Mouse (Mus musculus) embryonic facial prominence, embryonic 12.5 days (tissue): ENCODE data around the gene Taco1. TPM values are rescaled to one million over a fixed set of nuclear protein-coding genes. Genes with fewer than 3 reads are reported as not detected.
"Not testable (repeated sequence)": the region's sequence is repeated elsewhere in the genome, so short reads cannot be mapped to it uniquely, and the experiment has no call there.

Source experiments
- ATAC-seq: fragments of 200-750 bp; cut with Nextera tagmentation; 2 replicates; pipeline ENCODE4 v1.8.0; 2017; ENCODE audit not compliant: insufficient number of reproducible peaks, insufficient read depth, low FRiP score, low TSS enrichment
- H3K27ac ChIP-seq: fragments of 300-500 bp; sonication (generic); 2 replicates; pipeline ENCODE4 v1.5.1; 2016; ENCODE audit warnings: mild to moderate bottlenecking
- H3K27me3 ChIP-seq: fragments of 300-500 bp; sonication (generic); 2 replicates; pipeline ENCODE4 v1.6.1; 2016; ENCODE audit warnings: mild to moderate bottlenecking, moderate library complexity
- H3K36me3 ChIP-seq: fragments of 300-500 bp; sonication (generic); 2 replicates; pipeline ENCODE4 v1.6.1; 2016; ENCODE audit warnings: mild to moderate bottlenecking
- H3K4me1 ChIP-seq: fragments of 300-500 bp; sonication (generic); 2 replicates; pipeline ENCODE4 v1.6.1; 2016
- H3K4me2 ChIP-seq: fragments of 300-500 bp; sonication (generic); replicated peaks from 2 replicates; pipeline ENCODE4 v1.6.1; 2016; ENCODE audit warnings: mild to moderate bottlenecking, moderate library complexity
- H3K4me3 ChIP-seq: fragments of 300-500 bp; sonication (generic); 2 replicates; pipeline ENCODE4 v1.5.1; 2016; ENCODE audit warnings: mild to moderate bottlenecking
- H3K9ac ChIP-seq: fragments of 300-500 bp; sonication (generic); 2 replicates; pipeline ENCODE4 v1.6.1; 2016; ENCODE audit warnings: mild to moderate bottlenecking, moderate library complexity
- H3K9me3 ChIP-seq: fragments of 300-500 bp; sonication (generic); 2 replicates; pipeline ENCODE4 v1.6.1; 2016; ENCODE audit warnings: mild to moderate bottlenecking, moderate library complexity
- WGBS: fragments of 180-500 bp; shearing (Covaris S2); methylation state at CpG from one replicate; pipeline ENCODE4 v1.1.7; 2016; 5-methylcytosine and 5-hydroxymethylcytosine counted together
- polyA plus RNA-seq: library from polyadenylated mRNA; unstranded; fragments of >200 nt; fragmentation: Nextera tagmentation; extraction: Ambion mirVana; gene quantifications from 2 replicates; pipeline ENCODE4 v1.2.1, GENCODE M21; 2016

The Taco1 gene
- 10.8 and 11.1 TPM in 2 replicates for polyA plus RNA-seq

- under 1% methylated on average over 49 of the region's 49 CpGs for WGBS
- Histone ChIP-seq H3K36me3 (0 out of 2 replicates have a peak, but pooled peaks cover 3% of the 10 kb centered on the region), H3K27me3 (no peaks in the 10 kb centered on the region), H3K27ac (peak within 1 kb of the TSS; percentile 86), H3K9ac (peak within 1 kb of the TSS; percentile 90), H3K9me3 (no peaks in the 10 kb centered on the region), H3K4me3 (peak within 1 kb of the TSS; percentile 92), H3K4me2 (peak within 1 kb of the TSS; percentile 82), H3K4me1 (peaks cover 5% of the 10 kb centered on the region; the same call in 1 of the 2 replicates)
- peak; percentile 94 for ATAC-seq
These were observed at the start of gene Taco1 for GRCm38 (mm10) chr11:106065923-106066571. TSS of gene Taco1 (plus strand) at chr11:106066061.

- no peaks in the 10 kb centered on the region for H3K36me3 ChIP-seq
- peaks cover 8% of the 10 kb centered on the region; the same call in 1 of the 2 replicates for H3K4me1 ChIP-seq
- peaks cover 21% of the 10 kb centered on the region for H3K27me3 ChIP-seq
- no peak overlapping the region for H3K4me3 ChIP-seq
- no peak overlapping the region for H3K4me2 ChIP-seq
- no peak overlapping the region for H3K9ac ChIP-seq
- WGBS = 83% methylated on average over 5 of the region's 5 CpGs
- no peak for ATAC-seq
- no peaks in the 10 kb centered on the region for H3K9me3 ChIP-seq
- no peak overlapping the region for H3K27ac ChIP-seq
These were observed 49.4 kb upstream of the Taco1 start for GRCm38 (mm10) chr11:106016440-106016839.

DNA sequence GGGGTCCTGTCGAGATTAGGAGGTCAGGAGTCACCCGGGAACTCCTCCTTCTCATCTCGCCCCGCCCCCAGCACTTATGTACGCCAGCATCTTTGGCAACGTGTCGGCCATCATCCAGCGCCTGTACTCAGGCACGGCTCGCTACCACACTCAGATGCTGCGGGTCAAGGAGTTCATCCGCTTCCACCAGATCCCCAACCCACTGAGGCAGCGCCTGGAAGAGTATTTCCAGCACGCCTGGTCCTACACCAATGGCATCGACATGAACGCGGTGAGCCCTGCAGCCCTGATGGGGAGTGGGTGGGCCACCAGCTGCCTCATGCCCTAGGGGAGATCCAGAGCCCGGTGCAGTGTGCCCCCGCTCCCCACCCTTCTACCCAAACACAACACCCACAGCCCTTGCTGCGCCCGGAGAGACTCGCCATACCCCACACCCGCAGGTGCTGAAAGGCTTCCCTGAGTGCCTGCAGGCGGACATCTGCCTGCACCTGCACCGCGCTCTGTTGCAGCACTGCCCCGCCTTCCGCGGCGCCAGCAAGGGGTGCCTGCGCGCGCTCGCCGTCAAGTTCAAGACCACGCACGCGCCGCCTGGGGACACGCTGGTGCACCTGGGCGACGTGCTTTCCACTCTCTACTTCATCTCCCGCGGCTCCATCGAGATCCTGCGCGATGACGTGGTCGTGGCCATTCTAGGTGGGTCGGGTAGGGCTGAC lies 45.7 kb upstream of the Taco1 start:
- H3K27me3 ChIP-seq = peaks cover 28% of the 10 kb centered on the region
- no peaks in the 10 kb centered on the region for H3K36me3 ChIP-seq
- WGBS = 1% methylated on average over 50 of the region's 50 CpGs
- peak overlapping the region; percentile 31 for H3K4me3 ChIP-seq
- H3K27ac ChIP-seq = no peak overlapping the region
- H3K9me3 ChIP-seq = no peaks in the 10 kb centered on the region
- 0 out of 2 replicates have a peak, but pooled peaks have one; percentile 44 for ATAC-seq
- peak overlapping the region; percentile 56 for H3K4me2 ChIP-seq
- H3K4me1 ChIP-seq = peaks cover 8% of the 10 kb centered on the region; the same call in 1 of the 2 replicates
- 0 out of 2 replicates have a peak overlapping the region, but pooled peaks have one; percentile 11 for H3K9ac ChIP-seq

DNA sequence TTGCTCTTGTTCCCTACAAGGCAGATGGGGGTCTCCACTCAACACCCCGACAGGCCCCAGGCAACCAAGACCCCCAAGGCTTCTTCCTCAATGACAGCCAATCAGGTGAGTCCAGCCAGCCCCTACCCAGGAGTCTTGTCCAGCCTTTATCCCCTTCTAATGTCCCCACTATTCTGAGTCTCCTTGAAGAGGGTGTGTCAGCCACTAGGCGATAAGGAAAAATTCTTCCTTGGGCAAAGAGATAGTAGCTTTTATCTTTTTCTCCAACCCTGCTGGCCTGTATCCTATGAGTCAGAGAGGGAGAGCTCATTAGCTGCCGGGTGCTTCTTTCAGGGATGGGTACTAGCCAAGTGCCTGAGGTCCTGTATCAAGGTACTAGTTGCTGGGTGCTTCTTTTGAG lies 40.1 kb upstream of the Taco1 start:
- Histone ChIP-seq H3K27ac (no peak overlapping the region), H3K36me3 (no peaks in the 10 kb centered on the region), H3K4me1 (no peaks in the 10 kb centered on the region), H3K9ac (no peak overlapping the region), H3K4me2 (no peak overlapping the region), H3K27me3 (peaks cover 13% of the 10 kb centered on the region), H3K9me3 (no peaks in the 10 kb centered on the region), H3K4me3 (no peak overlapping the region)
- 85% methylated on average over 3 of the region's 3 CpGs for WGBS
- no peak for ATAC-seq

DNA sequence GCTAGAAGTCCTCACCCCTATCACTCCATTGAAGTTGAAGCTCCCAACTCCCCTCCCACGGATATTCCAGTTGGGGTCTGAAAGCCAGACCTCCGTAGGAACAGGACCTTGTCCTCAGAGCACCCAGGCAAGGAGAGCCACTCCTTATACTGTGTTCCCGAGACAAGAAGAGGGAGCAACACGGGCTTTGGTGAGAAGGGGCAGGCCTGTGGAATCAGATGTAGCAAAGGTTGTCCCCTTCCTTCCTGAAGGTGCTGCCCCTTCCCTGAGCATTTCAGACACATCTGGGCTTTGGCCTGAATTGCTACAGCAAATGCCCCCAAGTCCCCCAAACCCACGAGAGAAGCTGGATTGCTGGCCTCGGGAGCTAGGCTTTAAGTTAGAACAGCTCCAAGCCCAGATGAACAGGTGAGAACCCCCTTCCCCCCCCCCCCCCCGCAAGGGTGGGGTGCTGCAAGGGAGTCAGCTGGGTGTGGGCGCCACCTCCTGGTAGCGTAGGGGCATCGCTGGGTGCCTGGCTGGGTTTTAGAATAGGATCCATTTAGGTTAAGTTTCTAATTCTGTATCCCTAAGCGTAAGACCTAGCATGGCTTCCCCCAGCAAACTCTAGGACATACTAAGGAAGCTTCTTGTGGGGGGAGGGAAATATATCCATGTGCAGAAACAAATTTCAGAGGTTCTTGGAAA lies 39.3 kb upstream of the Taco1 start:
- WGBS = 37% methylated on average over 11 of the region's 11 CpGs
- Histone ChIP-seq H3K9ac (no peak overlapping the region), H3K4me1 (no peaks in the 10 kb centered on the region), H3K27ac (no peak overlapping the region), H3K4me3 (no peak overlapping the region), H3K36me3 (no peaks in the 10 kb centered on the region), H3K9me3 (no peaks in the 10 kb centered on the region), H3K4me2 (no peak overlapping the region), H3K27me3 (peaks cover 5% of the 10 kb centered on the region)
- no peak for ATAC-seq

- no peak overlapping the region for H3K4me3 ChIP-seq
- ATAC-seq = peak; percentile 52; the same call in 1 of the 2 replicates
- no peaks in the 10 kb centered on the region for H3K9me3 ChIP-seq
- H3K27ac ChIP-seq = no peak overlapping the region
- WGBS = 87% methylated on average over 5 of the region's 5 CpGs
- no peak overlapping the region for H3K4me2 ChIP-seq
- no peaks in the 10 kb centered on the region for H3K27me3 ChIP-seq
- no peak overlapping the region for H3K9ac ChIP-seq
- H3K4me1 ChIP-seq = no peaks in the 10 kb centered on the region
- H3K36me3 ChIP-seq = no peaks in the 10 kb centered on the region
These were observed 38.3 kb upstream of the Taco1 start for GRCm38 (mm10) chr11:106027607-106028006.

- not testable (repeated sequence) for H3K36me3 ChIP-seq, ATAC-seq, H3K4me2 ChIP-seq, H3K9me3 ChIP-seq, H3K9ac ChIP-seq, H3K27me3 ChIP-seq, H3K4me1 ChIP-seq
- 39% methylated on average over 13 of the region's 25 CpGs for WGBS
- H3K4me3 ChIP-seq = peak overlapping the region; percentile 36
- H3K27ac ChIP-seq = 0 out of 2 replicates have a peak overlapping the region, but pooled peaks have one; percentile 46
These were observed 33.8 kb upstream of the Taco1 start for GRCm38 (mm10) chr11:106032074-106032473.

- Histone ChIP-seq H3K36me3 (no peaks in the 10 kb centered on the region), H3K27me3 (no peaks in the 10 kb centered on the region), H3K4me1 (peaks cover 12% of the 10 kb centered on the region), H3K9me3 (no peaks in the 10 kb centered on the region), H3K27ac (peak overlapping the region; percentile 38), H3K4me3 (0 out of 2 replicates have a peak overlapping the region, but pooled peaks have one; percentile 22), H3K9ac (peak overlapping the region; percentile 29; the same call in 1 of the 2 replicates), H3K4me2 (peak overlapping the region; percentile 40)
- 0 out of 2 replicates have a peak, but pooled peaks have one; percentile 16 for ATAC-seq
- 27% methylated on average over 11 of the region's 11 CpGs for WGBS
These were observed 32.4 kb upstream of the Taco1 start for GRCm38 (mm10) chr11:106033491-106033919.

DNA sequence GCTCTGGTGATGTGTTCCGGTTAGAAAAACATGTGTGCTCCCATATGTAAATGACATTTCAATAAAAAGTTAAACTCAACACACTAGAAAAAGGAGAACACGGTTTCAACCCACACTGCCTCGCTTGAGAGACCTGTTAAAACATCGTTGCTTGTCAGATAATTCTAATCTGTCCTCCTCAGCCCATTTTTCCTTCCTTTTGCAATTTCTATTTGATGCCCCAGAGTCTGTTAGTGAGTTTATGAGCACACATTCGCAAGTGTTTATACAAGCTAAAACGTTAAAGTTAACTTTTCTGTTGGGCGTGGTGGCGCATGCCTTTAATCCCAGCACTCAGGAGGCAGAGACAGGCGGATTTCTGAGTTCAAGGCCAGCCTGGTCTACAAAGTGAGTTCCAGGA lies 30.9 kb upstream of the Taco1 start:
- no peak overlapping the region for H3K4me3 ChIP-seq
- ATAC-seq = no peak
- H3K36me3 ChIP-seq = no peaks in the 10 kb centered on the region
- 88% methylated on average over 9 of the region's 9 CpGs for WGBS
- peaks cover 16% of the 10 kb centered on the region for H3K4me1 ChIP-seq
- no peaks in the 10 kb centered on the region for H3K27me3 ChIP-seq
- H3K4me2 ChIP-seq = no peak overlapping the region
- no peak overlapping the region for H3K27ac ChIP-seq
- no peak overlapping the region for H3K9ac ChIP-seq
- no peaks in the 10 kb centered on the region for H3K9me3 ChIP-seq

GRCm38 (mm10) chr11:106036548-106037417 lies 29.1 kb upstream of the Taco1 start, which contains the start of gene Dcaf7:
TSS of gene Dcaf7 (plus strand) at chr11:106036872.
- H3K4me2 ChIP-seq = peak within 1 kb of the TSS; percentile 88
- no peaks in the 10 kb centered on the region for H3K9me3 ChIP-seq
- ATAC-seq = peak; percentile 98
- no peaks in the 10 kb centered on the region for H3K36me3 ChIP-seq
- peak within 1 kb of the TSS; percentile 98 for H3K4me3 ChIP-seq
- peak within 1 kb of the TSS; percentile 90 for H3K27ac ChIP-seq
- H3K27me3 ChIP-seq = no peaks in the 10 kb centered on the region
- WGBS = under 1% methylated on average over 66 of the region's 66 CpGs
- peak within 1 kb of the TSS; percentile 97 for H3K9ac ChIP-seq
- peaks cover 16% of the 10 kb centered on the region for H3K4me1 ChIP-seq

DNA sequence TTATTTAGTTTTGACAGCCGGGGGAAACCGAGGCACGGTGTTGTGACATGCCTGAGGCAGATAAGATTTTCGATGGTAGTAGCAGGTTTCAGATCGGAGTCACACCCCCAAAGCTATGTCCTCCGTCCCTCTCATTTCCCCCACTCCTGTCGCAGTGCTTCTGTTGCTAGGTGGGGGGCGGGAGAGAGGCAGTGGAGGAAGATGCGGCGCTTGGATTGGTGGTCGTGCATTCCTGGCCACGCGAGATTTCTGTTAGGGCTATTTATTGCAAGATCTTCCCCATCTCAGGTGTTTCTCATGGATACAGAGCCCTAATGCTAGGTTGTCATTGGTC lies 28.5 kb upstream of the Taco1 start:
- Histone ChIP-seq H3K27me3 (no peaks in the 10 kb centered on the region), H3K4me3 (peak overlapping the region; percentile 98), H3K36me3 (no peaks in the 10 kb centered on the region), H3K9me3 (no peaks in the 10 kb centered on the region), H3K27ac (peak overlapping the region; percentile 90), H3K9ac (peak overlapping the region; percentile 97), H3K4me1 (peaks cover 16% of the 10 kb centered on the region), H3K4me2 (peak overlapping the region; percentile 88)
- WGBS = 0% methylated on average over 12 of the region's 13 CpGs
- no peak for ATAC-seq
